Mouse (Mus musculus): ENCODE measurements at regions not wholly inside any gene's neighbourhood (a gene's known extent, or its start where the extent isn't known, plus 50 kb on each side); places are given as distances from the start of the nearest gene placed in this dataset.

DNA sequence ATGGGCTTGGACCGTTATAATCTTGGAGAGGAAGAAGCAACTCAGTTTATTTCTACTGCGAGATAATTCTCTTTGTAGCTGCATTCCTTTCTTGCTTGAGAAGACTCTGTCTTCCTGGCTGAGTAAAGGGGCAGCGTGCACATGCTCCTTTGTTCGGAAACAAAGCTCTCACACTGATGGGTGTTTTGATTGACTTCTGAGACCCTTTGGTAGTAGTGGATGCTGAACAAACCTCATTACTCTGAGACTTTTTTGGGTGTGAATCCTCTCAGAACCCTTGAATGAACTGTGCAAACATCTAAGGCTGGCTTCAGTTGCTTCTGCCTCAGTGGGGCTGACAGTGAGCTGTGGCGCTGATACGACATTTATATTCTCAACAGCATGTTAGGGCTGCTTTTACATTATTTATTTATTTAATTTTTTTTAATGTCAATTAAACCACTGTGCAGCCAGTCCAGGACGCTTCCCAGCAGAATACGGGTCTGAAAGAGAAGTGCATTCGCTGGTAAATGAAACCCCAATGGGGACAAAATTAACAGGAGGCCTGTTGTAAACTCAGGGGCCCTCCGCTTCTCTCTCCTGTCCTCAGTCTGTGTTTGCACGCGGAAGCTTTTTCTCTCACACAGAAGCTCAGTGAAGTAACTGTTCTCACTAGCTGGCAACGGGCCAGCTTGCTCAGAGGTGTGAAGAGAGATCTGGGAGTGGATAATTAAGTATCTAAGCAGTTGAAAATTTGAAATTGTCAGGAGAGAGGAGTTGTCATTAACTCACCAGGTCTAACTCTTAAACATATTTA lies 380.1 kb upstream of the Slc30a5 start:
- DNase-seq (ENCODE audit: low read depth in 3 of 3, low spot score in 3 of 3) (no peak), ATAC-seq (ENCODE audit: insufficient read depth) (no peak)
- H3K4me3 ChIP-seq (ENCODE audit: insufficient read depth in 1 of 2, low read depth in 2 of 2, low read length in 2 of 2): no peak overlapping the region
- no peak overlapping the region for H3K27ac ChIP-seq
- no peaks in the 10 kb centered on the region for H3K36me3 ChIP-seq (replicated peaks; ENCODE audit: control insufficient read depth, insufficient read depth, low read depth)
- no peaks in the 10 kb centered on the region for H3K27me3 ChIP-seq (ENCODE audit: control insufficient read depth, insufficient read depth, low read length)
- no peak overlapping the region for H3K4me2 ChIP-seq (ENCODE audit: low read depth)
- H3K4me1 ChIP-seq (replicated peaks; ENCODE audit: control insufficient read depth in 2 of 2, insufficient read depth in 2 of 2, low read length in 1 of 2): no peaks in the 10 kb centered on the region
- no peaks in the 10 kb centered on the region for H3K9me3 ChIP-seq (ENCODE audit: control insufficient read depth, low read length)
- H3K9ac ChIP-seq (replicated peaks): no peak overlapping the region
- no peak for TF ChIP-seq CTCF (IDR thresholded peaks at IDR 0.05; ENCODE audit: low read depth)
- TF ChIP-seq EP300 (IDR thresholded peaks at IDR 0.05; ENCODE audit: low read depth): no peak
- 63% methylated on average over 13 of the region's 13 CpGs for WGBS (ENCODE audit: insufficient replicate concordance)

DNA sequence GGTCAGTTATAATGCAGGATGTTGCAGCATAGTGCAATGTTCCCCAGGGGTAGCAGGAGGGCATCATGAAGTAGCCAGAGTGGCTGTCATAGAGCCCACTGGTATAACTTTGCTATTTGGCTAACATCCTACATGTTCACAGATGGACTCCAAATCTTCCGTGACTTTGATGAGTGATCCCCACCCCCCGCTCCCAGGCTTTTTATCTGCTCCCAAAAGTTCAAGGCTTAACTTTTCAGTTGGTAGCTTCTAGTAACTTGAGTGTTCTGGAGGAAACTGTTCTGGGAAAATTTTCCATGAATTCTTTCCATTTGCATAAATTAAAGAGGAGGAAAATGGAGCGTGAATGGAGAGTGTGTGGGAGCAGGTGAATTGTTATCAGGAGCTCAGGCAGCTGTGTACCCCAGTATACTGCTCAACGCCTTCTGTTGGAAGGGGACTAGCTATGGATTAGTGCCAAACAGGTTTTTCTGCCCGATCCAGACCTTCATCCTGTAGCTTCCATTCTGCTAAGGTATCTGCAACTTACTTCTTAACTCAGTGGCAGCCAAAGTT lies 379.2 kb upstream of the Slc30a5 start:
- H3K9me3 ChIP-seq (ENCODE audit: control insufficient read depth, low read length): no peaks in the 10 kb centered on the region
- no peaks in the 10 kb centered on the region for H3K4me1 ChIP-seq (replicated peaks; ENCODE audit: control insufficient read depth in 2 of 2, insufficient read depth in 2 of 2, low read length in 1 of 2)
- no peaks in the 10 kb centered on the region for H3K27me3 ChIP-seq (ENCODE audit: control insufficient read depth, insufficient read depth, low read length)
- TF ChIP-seq EP300 (IDR thresholded peaks at IDR 0.05; ENCODE audit: low read depth) (no peak), CTCF (IDR thresholded peaks at IDR 0.05; ENCODE audit: low read depth) (no peak)
- WGBS (ENCODE audit: insufficient replicate concordance): 63% methylated on average over 5 of the region's 5 CpGs
- no peaks in the 10 kb centered on the region for H3K36me3 ChIP-seq (replicated peaks; ENCODE audit: control insufficient read depth, insufficient read depth, low read depth)
- no peak overlapping the region for H3K9ac ChIP-seq (replicated peaks)
- ATAC-seq (ENCODE audit: insufficient read depth) (no peak), DNase-seq (ENCODE audit: low read depth in 3 of 3, low spot score in 3 of 3) (no peak)
- no peak overlapping the region for H3K4me2 ChIP-seq (ENCODE audit: low read depth)
- no peak overlapping the region for H3K27ac ChIP-seq
- H3K4me3 ChIP-seq (ENCODE audit: insufficient read depth in 1 of 2, low read depth in 2 of 2, low read length in 2 of 2): no peak overlapping the region

DNA sequence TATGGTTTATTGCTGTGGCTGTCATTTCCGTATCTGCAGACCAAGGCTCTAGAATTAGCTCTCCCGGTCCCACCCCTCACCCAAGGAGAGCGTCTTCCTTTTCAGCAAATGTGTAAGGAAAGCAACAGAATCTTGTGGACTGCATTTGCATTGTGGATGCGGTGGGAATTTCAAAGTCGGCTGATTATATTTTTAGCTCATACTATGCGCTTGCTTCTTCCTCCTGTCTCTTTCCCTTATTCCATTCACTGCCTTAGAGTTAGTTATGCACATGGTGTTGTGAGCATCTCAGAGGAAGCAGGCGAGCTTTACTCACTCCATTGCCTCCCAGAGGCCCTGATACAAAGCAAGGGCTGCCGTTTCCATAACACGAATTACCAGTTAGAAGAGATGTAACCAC lies 375.6 kb upstream of the Slc30a5 start:
- Histone ChIP-seq H3K9ac (replicated peaks) (no peak overlapping the region), H3K27me3 (ENCODE audit: control insufficient read depth, insufficient read depth, low read length) (no peaks in the 10 kb centered on the region), H3K4me1 (replicated peaks; ENCODE audit: control insufficient read depth in 2 of 2, insufficient read depth in 2 of 2, low read length in 1 of 2) (no peaks in the 10 kb centered on the region), H3K4me3 (ENCODE audit: insufficient read depth in 1 of 2, low read depth in 2 of 2, low read length in 2 of 2) (no peak overlapping the region), H3K4me2 (ENCODE audit: low read depth) (no peak overlapping the region), H3K36me3 (replicated peaks; ENCODE audit: control insufficient read depth, insufficient read depth, low read depth) (no peaks in the 10 kb centered on the region), H3K9me3 (ENCODE audit: control insufficient read depth, low read length) (no peaks in the 10 kb centered on the region), H3K27ac (no peak overlapping the region)
- TF ChIP-seq EP300 (IDR thresholded peaks at IDR 0.05; ENCODE audit: low read depth) (no peak), CTCF (IDR thresholded peaks at IDR 0.05; ENCODE audit: low read depth) (no peak)
- DNase-seq (ENCODE audit: low read depth in 3 of 3, low spot score in 3 of 3) (no peak), ATAC-seq (ENCODE audit: insufficient read depth) (no peak)
- 74% methylated on average over 9 of the region's 9 CpGs for WGBS (ENCODE audit: insufficient replicate concordance)

DNA sequence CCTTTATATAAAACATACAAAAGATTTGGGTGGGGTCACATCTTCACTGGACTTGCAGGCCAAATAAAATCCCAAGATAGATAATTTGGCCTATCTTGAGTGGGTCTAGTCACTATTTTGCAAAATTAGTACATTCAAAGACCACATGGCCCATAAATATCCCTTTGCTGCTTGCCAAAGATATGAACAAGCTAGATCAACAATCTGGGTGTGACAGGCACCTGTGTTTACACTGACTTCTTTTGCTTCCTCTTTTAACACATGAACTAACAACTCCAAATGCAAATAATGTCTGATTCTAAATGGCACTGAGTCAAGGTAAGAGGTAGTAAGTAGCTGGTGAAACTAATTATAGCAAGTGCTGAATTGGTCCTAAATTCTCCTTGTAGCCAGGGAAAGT lies 370.2 kb upstream of the Slc30a5 start:
- no peaks in the 10 kb centered on the region for H3K27me3 ChIP-seq (ENCODE audit: control insufficient read depth, insufficient read depth, low read length)
- H3K4me3 ChIP-seq (ENCODE audit: insufficient read depth in 1 of 2, low read depth in 2 of 2, low read length in 2 of 2): no peak overlapping the region
- TF ChIP-seq EP300 (IDR thresholded peaks at IDR 0.05; ENCODE audit: low read depth): no peak
- H3K9me3 ChIP-seq (ENCODE audit: control insufficient read depth, low read length): no peaks in the 10 kb centered on the region
- H3K4me1 ChIP-seq (replicated peaks; ENCODE audit: control insufficient read depth in 2 of 2, insufficient read depth in 2 of 2, low read length in 1 of 2): no peaks in the 10 kb centered on the region
- no peak overlapping the region for H3K27ac ChIP-seq
- H3K36me3 ChIP-seq (replicated peaks; ENCODE audit: control insufficient read depth, insufficient read depth, low read depth): no peaks in the 10 kb centered on the region
- ATAC-seq (ENCODE audit: insufficient read depth) (no peak), DNase-seq (ENCODE audit: low read depth in 3 of 3, low spot score in 3 of 3) (no peak)
- H3K4me2 ChIP-seq (ENCODE audit: low read depth): no peak overlapping the region
- no peak overlapping the region for H3K9ac ChIP-seq (replicated peaks)

DNA sequence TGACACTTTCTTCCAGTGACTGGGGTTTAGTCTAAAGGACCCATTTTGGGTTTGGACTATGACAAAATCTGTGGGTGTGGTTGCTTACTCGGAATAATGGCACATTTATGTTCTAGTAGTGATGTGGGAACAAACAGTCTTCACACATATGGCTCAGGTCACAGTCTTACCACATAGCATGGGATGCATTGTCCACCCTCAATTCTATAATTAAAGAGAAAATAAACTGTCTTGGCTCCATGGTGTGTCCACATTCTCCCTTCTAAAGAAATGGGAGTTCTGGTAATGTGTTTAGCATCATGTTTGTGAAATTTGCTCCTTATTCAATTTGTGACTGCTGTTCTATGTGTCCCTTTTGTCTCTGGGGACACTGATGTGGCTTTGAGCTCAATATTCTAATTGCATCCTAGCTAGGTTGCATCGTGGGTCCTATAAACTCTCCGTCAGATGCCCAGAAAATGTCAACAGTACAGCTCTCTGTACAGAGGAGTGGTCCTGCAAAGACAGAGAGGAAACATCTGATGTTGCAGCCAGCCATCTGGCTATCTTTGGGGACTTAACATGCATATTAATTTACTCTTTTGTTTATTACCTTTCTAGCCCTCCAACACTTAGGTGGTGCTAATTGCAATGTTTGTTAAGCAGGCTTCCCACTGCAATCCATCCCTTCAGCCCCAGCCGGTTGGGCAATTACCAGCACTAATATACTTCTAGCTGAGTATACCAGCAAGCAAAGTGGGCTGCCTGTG lies 369.5 kb upstream of the Slc30a5 start:
- H3K9ac ChIP-seq (replicated peaks): no peak overlapping the region
- no peak for DNase-seq (ENCODE audit: low read depth in 3 of 3, low spot score in 3 of 3)
- no peaks in the 10 kb centered on the region for H3K36me3 ChIP-seq (replicated peaks; ENCODE audit: control insufficient read depth, insufficient read depth, low read depth)
- H3K27me3 ChIP-seq (ENCODE audit: control insufficient read depth, insufficient read depth, low read length): no peaks in the 10 kb centered on the region
- H3K4me2 ChIP-seq (ENCODE audit: low read depth): no peak overlapping the region
- TF ChIP-seq CTCF (IDR thresholded peaks at IDR 0.05; ENCODE audit: low read depth) (no peak), EP300 (IDR thresholded peaks at IDR 0.05; ENCODE audit: low read depth) (no peak)
- H3K4me3 ChIP-seq (ENCODE audit: insufficient read depth in 1 of 2, low read depth in 2 of 2, low read length in 2 of 2): no peak overlapping the region
- H3K27ac ChIP-seq: no peak overlapping the region
- WGBS (ENCODE audit: insufficient replicate concordance): 44% methylated on average over 4 of the region's 4 CpGs
- no peaks in the 10 kb centered on the region for H3K4me1 ChIP-seq (replicated peaks; ENCODE audit: control insufficient read depth in 2 of 2, insufficient read depth in 2 of 2, low read length in 1 of 2)
- ATAC-seq (ENCODE audit: insufficient read depth): no peak
- H3K9me3 ChIP-seq (ENCODE audit: control insufficient read depth, low read length): no peaks in the 10 kb centered on the region

All from liver, embryonic 14.5 days (tissue).